Mouse (Mus musculus) lung, embryonic 14.5 days (tissue): ENCODE results near the gene Hesx1. TPM values are rescaled to one million over a fixed set of nuclear protein-coding genes. Genes with fewer than 3 reads are reported as not detected.
"Not testable (repeated sequence)": the region's sequence is repeated elsewhere in the genome, so short reads cannot be mapped to it uniquely, and the experiment has no call there.

Experiments
- ATAC-seq: fragments of 200-750 bp; cut with Nextera tagmentation; 2 replicates; pipeline ENCODE4 v1.8.0; 2017; ENCODE audit warnings: mild to moderate bottlenecking, moderate TSS enrichment, moderate library complexity; ENCODE audit not compliant: insufficient read depth
- DNase-seq: peaks from one replicate; pipeline ENCODE4 v3.0.0-alpha.2; 2015
- H3K27ac ChIP-seq: fragments of 300-500 bp; sonication (generic); 2 replicates; pipeline ENCODE4 v1.5.1; 2014; ENCODE audit warnings: low read depth, mild to moderate bottlenecking, moderate library complexity
- H3K27me3 ChIP-seq: fragments of 300-500 bp; sonication (generic); 2 replicates; pipeline ENCODE4 v1.6.1; 2014; ENCODE audit warnings: low read length, control low read depth; ENCODE audit not compliant: insufficient read depth
- H3K36me3 ChIP-seq: fragments of 300-500 bp; sonication (generic); 2 replicates; pipeline ENCODE4 v1.6.1; 2014; ENCODE audit warnings: control low read depth; ENCODE audit not compliant: insufficient read depth
- H3K4me1 ChIP-seq: fragments of 300-500 bp; sonication (generic); 2 replicates; pipeline ENCODE4 v1.6.1; 2014; ENCODE audit warnings: antibody characterized with exemption, control low read depth; ENCODE audit not compliant: insufficient read depth
- H3K4me2 ChIP-seq: fragments of 300-500 bp; sonication (generic); 2 replicates; pipeline ENCODE4 v1.6.1; 2014; ENCODE audit warnings: mild to moderate bottlenecking
- H3K4me3 ChIP-seq: fragments of 300-500 bp; sonication (generic); 2 replicates; pipeline ENCODE4 v1.5.1; 2014; ENCODE audit warnings: low read depth, low read length
- H3K9ac ChIP-seq: fragments of 300-500 bp; sonication (generic); 2 replicates; pipeline ENCODE4 v1.6.1; 2014
- H3K9me3 ChIP-seq: fragments of 300-500 bp; sonication (generic); 2 replicates; pipeline ENCODE4 v1.6.1; 2016; ENCODE audit warnings: low read depth, low read length, control low read depth
- CTCF ChIP-seq: IDR thresholded peaks from 2 replicates; pipeline ENCODE4 v1.5.1; 2016; ENCODE audit warnings: antibody characterized with exemption, low read depth
- WGBS: fragments of 180-500 bp; shearing (Covaris S2); extraction: QIAGEN DNeasy Blood & Tissue Kit; methylation state at CpG from one replicate; pipeline ENCODE4 v1.1.7; 2014; 5-methylcytosine and 5-hydroxymethylcytosine counted together
- polyA plus RNA-seq: library from polyadenylated mRNA; unstranded; fragments of >200 nt; fragmentation: Nextera tagmentation; extraction: Ambion mirVana; gene quantifications from 2 replicates; pipeline ENCODE4 v1.2.1, GENCODE M21; 2014

Hesx1 gene
- not detected in 2 replicates for polyA plus RNA-seq

GRCm38 (mm10) chr14:26994211-26994741 lies at the start of gene Hesx1:
Gene Hesx1, plus strand, starts transcription at chr14:26994416.
- no peak within 1 kb of the TSS for H3K9ac ChIP-seq
- 7% methylated on average over 16 of the region's 16 CpGs for WGBS
- peak within 1 kb of the TSS; percentile 14 for H3K4me3 ChIP-seq
- H3K4me2 ChIP-seq = peak within 1 kb of the TSS; percentile 48
- ATAC-seq (peak; percentile 71; the same call in 1 of the 2 replicates), DNase-seq (peak; percentile 67)
- H3K4me1 ChIP-seq = no peaks in the 10 kb centered on the region
- no peaks in the 10 kb centered on the region for H3K36me3 ChIP-seq
- no peaks in the 10 kb centered on the region for H3K9me3 ChIP-seq
- no peak within 1 kb of the TSS; the same call in 1 of the 2 replicates for H3K27ac ChIP-seq
- peaks cover 3% of the 10 kb centered on the region; the same call in 1 of the 2 replicates for H3K27me3 ChIP-seq
- peak; percentile 33; the same call in 1 of the 2 replicates for TF ChIP-seq CTCF

- not testable (repeated sequence) for H3K27me3 ChIP-seq, H3K27ac ChIP-seq, H3K9me3 ChIP-seq, H3K4me1 ChIP-seq, H3K4me3 ChIP-seq, ATAC-seq, H3K4me2 ChIP-seq, H3K9ac ChIP-seq, DNase-seq
- H3K36me3 ChIP-seq = peaks cover 24% of the 10 kb centered on the region; the same call in 1 of the 2 replicates
- WGBS = 92% methylated on average over 2 of the region's 2 CpGs
These were observed 38.1 kb upstream of the Hesx1 start for GRCm38 (mm10) chr14:26956139-26956538.

- no peak for TF ChIP-seq CTCF
- Histone ChIP-seq H3K27me3 (no peaks in the 10 kb centered on the region), H3K4me2 (no peak overlapping the region), H3K4me1 (no peaks in the 10 kb centered on the region), H3K27ac (no peak overlapping the region), H3K4me3 (no peak overlapping the region), H3K9me3 (no peaks in the 10 kb centered on the region), H3K9ac (no peak overlapping the region), H3K36me3 (peaks cover 26% of the 10 kb centered on the region; the same call in 1 of the 2 replicates)
- no peak for ATAC-seq
- no peak for DNase-seq
- 85% methylated on average over 1 of the region's 1 CpGs for whole genome bisulfite sequencing
These were observed 33.7 kb upstream of the Hesx1 start for GRCm38 (mm10) chr14:26960518-26960917.

- Histone ChIP-seq H3K9me3 (no peaks in the 10 kb centered on the region), H3K27me3 (no peaks in the 10 kb centered on the region), H3K36me3 (0 out of 2 replicates have a peak, but pooled peaks cover 2% of the 10 kb centered on the region), H3K9ac (peak overlapping the region; percentile 88), H3K4me2 (peak overlapping the region; percentile 75), H3K27ac (no peak overlapping the region), H3K4me1 (no peaks in the 10 kb centered on the region), H3K4me3 (peak overlapping the region; percentile 91)
- TF ChIP-seq CTCF = no peak
- DNase-seq (no peak), ATAC-seq (no peak)
- 73% methylated on average over 3 of the region's 3 CpGs for WGBS
These were observed 25.1 kb upstream of the Hesx1 start for GRCm38 (mm10) chr14:26969164-26969563.

- H3K4me1 ChIP-seq = no peaks in the 10 kb centered on the region
- H3K27me3 ChIP-seq = no peaks in the 10 kb centered on the region
- H3K36me3 ChIP-seq = no peaks in the 10 kb centered on the region
- no peak for TF ChIP-seq CTCF
- under 1% methylated on average over 59 of the region's 62 CpGs for WGBS
- H3K4me3 ChIP-seq = peak overlapping the region; percentile 91
- H3K4me2 ChIP-seq = peak overlapping the region; percentile 75
- peak overlapping the region; percentile 89 for H3K27ac ChIP-seq
- DNase-seq (peak; percentile 71), ATAC-seq (peak; percentile 85)
- H3K9ac ChIP-seq = peak overlapping the region; percentile 88
- H3K9me3 ChIP-seq = no peaks in the 10 kb centered on the region
These were observed 24.3 kb upstream of the Hesx1 start for GRCm38 (mm10) chr14:26969856-26970407.

GRCm38 (mm10) chr14:26970439-26970932 lies 23.7 kb upstream of the Hesx1 start:
- Histone ChIP-seq H3K4me1 (no peaks in the 10 kb centered on the region), H3K27me3 (no peaks in the 10 kb centered on the region), H3K4me2 (peak overlapping the region; percentile 75), H3K4me3 (peak overlapping the region; percentile 91), H3K36me3 (no peaks in the 10 kb centered on the region), H3K27ac (peak overlapping the region; percentile 89), H3K9me3 (no peaks in the 10 kb centered on the region), H3K9ac (peak overlapping the region; percentile 88)
- DNase-seq = peak; percentile 98
- peak; percentile 97 for ATAC-seq
- WGBS = under 1% methylated on average over 53 of the region's 53 CpGs
- TF ChIP-seq CTCF = no peak

GRCm38 (mm10) chr14:26971106-26971789 lies 23.0 kb upstream of the Hesx1 start, which contains the start of gene Appl1:
Gene Appl1, minus strand, starts transcription at chr14:26971232.
- DNase-seq (peak; percentile 61), ATAC-seq (no peak)

More at GRCm38 (mm10) chr14:26971106-26971789, 23.0 kb upstream of the Hesx1 start, which contains the start of gene Appl1:
- Histone ChIP-seq H3K36me3 (no peaks in the 10 kb centered on the region), H3K4me2 (peak within 1 kb of the TSS; percentile 75), H3K4me1 (no peaks in the 10 kb centered on the region), H3K9ac (peak within 1 kb of the TSS; percentile 88), H3K27me3 (no peaks in the 10 kb centered on the region), H3K9me3 (no peaks in the 10 kb centered on the region), H3K27ac (peak within 1 kb of the TSS; percentile 89), H3K4me3 (peak within 1 kb of the TSS; percentile 91)
- 34% methylated on average over 10 of the region's 10 CpGs for WGBS
- TF ChIP-seq CTCF = no peak
